Mouse (Mus musculus): ENCODE measurements around the gene Zbtb48. TPM values are rescaled to one million over a fixed set of nuclear protein-coding genes. Genes with fewer than 3 reads are reported as not detected.

Zbtb48 gene
- polyA plus RNA-seq, 1 experiment from 2014 or later = 16.6 TPM

DNA sequence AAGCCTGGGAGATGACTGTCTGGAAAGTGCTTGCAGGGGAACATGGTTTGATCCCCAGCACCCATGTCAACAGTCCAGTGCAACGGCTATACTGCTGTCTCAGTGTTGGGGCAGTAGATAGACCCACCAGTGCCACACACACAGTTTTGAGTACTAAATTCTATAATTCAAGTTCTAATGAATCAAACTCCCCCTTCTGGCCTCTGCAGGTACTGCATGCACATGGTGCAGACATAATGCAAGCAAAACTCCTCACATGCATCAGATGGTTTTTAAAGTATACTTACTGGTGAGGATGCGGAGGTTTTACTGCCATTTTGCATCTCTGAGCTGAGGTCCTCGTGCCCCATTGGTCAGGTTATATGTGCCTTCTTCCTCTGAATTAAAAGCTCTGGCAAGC is 52.0 kb downstream of the Zbtb48 start:
- WGBS = 93% methylated on average over 3 of the region's 3 CpGs
- Histone ChIP-seq H3K9me3 (ENCODE audit: control insufficient read depth, low read length) (no peaks in the 10 kb centered on the region; the same call in 1 of the 2 replicates), H3K27ac (ENCODE audit: low read length) (no peak overlapping the region), H3K4me2 (ENCODE audit: low read depth, low read length) (no peak overlapping the region), H3K4me3 (ENCODE audit: low read length) (no peak overlapping the region), H3K36me3 (ENCODE audit: control insufficient read depth, insufficient read depth, low read length) (peaks cover 32% of the 10 kb centered on the region), H3K27me3 (replicated peaks; ENCODE audit: control insufficient read depth, insufficient read depth, low read length) (no peaks in the 10 kb centered on the region), H3K4me1 (ENCODE audit: control insufficient read depth, insufficient read depth, low read length) (no peaks in the 10 kb centered on the region), H3K9ac (ENCODE audit: low read depth, low read length) (no peak overlapping the region)
- ATAC-seq = no peak

DNA sequence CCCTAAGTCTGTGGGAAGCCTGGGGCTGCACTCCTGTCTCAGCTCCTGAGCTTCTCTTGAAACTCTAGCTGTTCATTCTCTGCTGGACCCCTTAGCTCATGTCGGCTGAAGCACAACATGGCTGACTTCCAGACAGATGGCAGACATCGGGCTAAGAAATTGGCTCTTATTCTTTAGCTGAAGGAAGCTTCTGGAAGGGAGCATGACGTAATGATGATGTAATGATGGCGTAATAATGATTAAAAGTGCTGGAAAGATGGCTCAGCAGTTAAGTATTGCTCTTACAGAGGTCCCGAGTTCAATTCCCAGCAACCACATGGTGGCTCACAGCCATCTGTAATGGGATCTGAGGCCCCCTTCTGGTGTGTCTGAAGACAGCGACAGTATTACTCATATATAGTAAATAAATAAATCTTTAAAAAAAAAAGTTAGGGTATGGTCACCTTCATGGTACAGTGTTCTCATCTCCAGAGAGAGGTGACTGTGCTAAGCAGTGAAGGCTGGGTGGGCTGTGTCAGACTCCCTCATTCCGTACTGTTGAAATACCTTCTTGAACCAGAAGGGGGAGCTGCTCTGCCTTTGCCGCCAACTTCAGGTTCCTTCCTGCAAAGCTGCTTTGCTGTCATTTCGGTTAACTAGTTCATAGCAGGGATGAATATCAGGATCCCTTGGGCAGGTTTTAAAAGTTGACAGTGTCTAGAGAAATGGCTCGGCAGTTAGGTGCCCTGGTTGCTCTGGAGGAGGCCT is 55.1 kb downstream of the Zbtb48 start:
- H3K9ac ChIP-seq (ENCODE audit: low read depth, low read length) = no peak overlapping the region
- 70% methylated on average over 10 of the region's 10 CpGs for WGBS
- no peak for ATAC-seq
- H3K4me3 ChIP-seq (ENCODE audit: low read length) = no peak overlapping the region
- H3K4me2 ChIP-seq (ENCODE audit: low read depth, low read length) = no peak overlapping the region
- H3K27me3 ChIP-seq (replicated peaks; ENCODE audit: control insufficient read depth, insufficient read depth, low read length) = no peaks in the 10 kb centered on the region
- H3K36me3 ChIP-seq (ENCODE audit: control insufficient read depth, insufficient read depth, low read length) = peaks cover 26% of the 10 kb centered on the region
- H3K9me3 ChIP-seq (ENCODE audit: control insufficient read depth, low read length) = no peaks in the 10 kb centered on the region; the same call in 1 of the 2 replicates
- no peak overlapping the region for H3K27ac ChIP-seq (ENCODE audit: low read length)
- H3K4me1 ChIP-seq (ENCODE audit: control insufficient read depth, insufficient read depth, low read length) = no peaks in the 10 kb centered on the region

Other genes with a start within 250 kb of the Zbtb48 start
- gene Camta1, start 165.8 kb downstream of the Zbtb48 start, polyA plus RNA-seq (2015; fragmentation: Nextera tagmentation; extraction: Ambion mirVana) = 51.4 and 69.1 TPM in 2 replicates
- gene Dnajc11, start 94.0 kb downstream of the Zbtb48 start, polyA plus RNA-seq (2015; fragmentation: Nextera tagmentation; extraction: Ambion mirVana) = 71.0 and 73.6 TPM in 2 replicates
- 27.0 and 29.0 TPM in 2 replicates for gene Thap3, start 38.7 kb downstream of the Zbtb48 start, polyA plus RNA-seq (2015; fragmentation: Nextera tagmentation; extraction: Ambion mirVana)
- gene Phf13, start 31.4 kb downstream of the Zbtb48 start, polyA plus RNA-seq (2015; fragmentation: Nextera tagmentation; extraction: Ambion mirVana) = 15.5 and 16.7 TPM in 2 replicates
- 7.4 and 8.3 TPM in 2 replicates for gene Klhl21, start 18.9 kb downstream of the Zbtb48 start, polyA plus RNA-seq (2015; fragmentation: Nextera tagmentation; extraction: Ambion mirVana)
- 0.20 and 0.21 TPM in 2 replicates for gene Tas1r1, start 10.9 kb upstream of the Zbtb48 start, polyA plus RNA-seq (2015; fragmentation: Nextera tagmentation; extraction: Ambion mirVana)
- 22.4 and 22.7 TPM in 2 replicates for gene Nol9, start 11.7 kb upstream of the Zbtb48 start, polyA plus RNA-seq (2015; fragmentation: Nextera tagmentation; extraction: Ambion mirVana)
- gene Plekhg5, start 44.8 kb upstream of the Zbtb48 start, polyA plus RNA-seq (2015; fragmentation: Nextera tagmentation; extraction: Ambion mirVana) = 14.2 and 17.0 TPM in 2 replicates
- gene Tnfrsf25, start 88.3 kb upstream of the Zbtb48 start, polyA plus RNA-seq (2015; fragmentation: Nextera tagmentation; extraction: Ambion mirVana) = 1.8 and 2.4 TPM in 2 replicates
- gene Espn, start 124.7 kb upstream of the Zbtb48 start, polyA plus RNA-seq (2015; fragmentation: Nextera tagmentation; extraction: Ambion mirVana) = 31.6 and 39.5 TPM in 2 replicates
- 0.68 and 0.98 TPM in 2 replicates for gene Hes2, start 131.2 kb upstream of the Zbtb48 start, polyA plus RNA-seq (2015; fragmentation: Nextera tagmentation; extraction: Ambion mirVana)
- gene Acot7, start 150.5 kb upstream of the Zbtb48 start, polyA plus RNA-seq (2015; fragmentation: Nextera tagmentation; extraction: Ambion mirVana) = 49.4 and 52.5 TPM in 2 replicates
- gene Gpr153, start 246.6 kb upstream of the Zbtb48 start, polyA plus RNA-seq (2015; fragmentation: Nextera tagmentation; extraction: Ambion mirVana) = 3.4 and 4.7 TPM in 2 replicates